Mouse (Mus musculus) ES-Bruce4 (cell line): ENCODE measurements around the gene Pcbd2.

Source experiments
- CTCF ChIP-seq: IDR thresholded peaks from one replicate; pipeline ENCODE4 v1.8.1; 2011; ENCODE audit warnings: low read depth, low read length
- EP300 ChIP-seq: IDR thresholded peaks from 2 replicates; pipeline ENCODE4 v1.6.1; 2011; ENCODE audit warnings: low read depth, low read length; ENCODE audit not compliant: insufficient read depth
- POLR2A ChIP-seq: IDR thresholded peaks from one replicate; pipeline ENCODE4 v1.8.1; 2011; ENCODE audit warnings: low read length; ENCODE audit not compliant: insufficient read depth

DNA sequence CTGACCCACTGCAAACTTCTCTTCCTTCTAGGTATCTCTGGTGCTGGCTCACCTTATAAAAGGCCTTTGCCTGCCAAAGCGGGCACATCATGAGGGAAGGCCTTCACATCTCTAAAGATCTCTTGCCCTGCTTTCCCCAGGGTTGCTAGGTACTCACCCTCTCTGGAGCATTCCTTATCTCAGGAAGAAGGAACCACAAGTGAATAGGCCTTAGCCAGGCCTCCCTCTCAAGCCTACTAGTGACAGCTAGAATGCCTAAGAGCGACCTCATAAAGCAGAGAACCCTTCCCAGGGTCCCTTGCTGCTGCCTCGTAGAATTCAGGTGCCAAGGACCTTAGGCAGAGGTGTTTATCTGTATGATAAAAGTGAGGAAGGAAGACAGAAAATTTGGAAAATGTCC lies 57.1 kb downstream of the Pcbd2 start, which contains the start of gene Catsper3:
- no peak for TF ChIP-seq POLR2A
- no peak for TF ChIP-seq CTCF
- no peak for TF ChIP-seq EP300
